Comparison of ENCODE assay signal across 26 mouse cellular contexts in genomic region chr5:81776234-81776633, GRCm38 (mm10).
A peak's percentile ranks its signal among the peaks of the same experiment; 100 is the strongest.
DNase-seq lines count a peak whose midpoint lies in the region; ATAC-seq and TF ChIP-seq lines count a peak whose summit lies in the region.
"Had no signal": no experiment of that assay in that cellular context is flagged by ENCODE, and none has a peak within 500 bp of the region (broad histone marks: within the 10 kb centered on the region; RNA-seq: fewer than 3 reads in every experiment).

No protein-coding gene starts in this region.

- 0 out of 2 replicates have a peak, but pooled peaks cover 5% of the 10 kb centered on the region for H3K4me1 ChIP-seq in hindbrain, embryonic 10.5 days (replicated peaks)
- H3K4me1 ChIP-seq in hindbrain, embryonic 14.5 days (replicated peaks; ENCODE audit: control insufficient read depth, insufficient read depth, low read length) = 0 out of 2 replicates have a peak, but pooled peaks cover 3% of the 10 kb centered on the region
- H3K4me1 ChIP-seq in midbrain, postnatal 0 days (ENCODE audit: insufficient read depth, low read length) = no peaks in the 10 kb centered on the region
- no peaks in the 10 kb centered on the region for H3K4me1 ChIP-seq in midbrain, embryonic 15.5 days
- no peaks in the 10 kb centered on the region for H3K4me1 ChIP-seq in neural tube, embryonic 14.5 days (ENCODE audit: control insufficient read depth, insufficient read depth, low read length)
- H3K4me1 ChIP-seq: embryonic facial prominence, embryonic 12.5 days; embryonic facial prominence, embryonic 15.5 days; heart, embryonic 10.5 days; intestine, embryonic 15.5 days had no signal

- H3K9ac ChIP-seq in hindbrain, embryonic 14.5 days = no peak overlapping the region
- no peak overlapping the region for H3K9ac ChIP-seq in midbrain, postnatal 0 days (replicated peaks; ENCODE audit: low read length, poor library complexity, severe bottlenecking)
- H3K9ac ChIP-seq in midbrain, embryonic 15.5 days = no peak overlapping the region
- no peak overlapping the region for H3K9ac ChIP-seq in neural tube, embryonic 14.5 days (replicated peaks; ENCODE audit: low read depth, low read length)
- H3K9ac ChIP-seq: embryonic facial prominence, embryonic 12.5 days; embryonic facial prominence, embryonic 15.5 days; heart, embryonic 13.5 days; intestine, embryonic 15.5 days had no signal

- no peak overlapping the region for H3K4me2 ChIP-seq in hindbrain, embryonic 14.5 days (replicated peaks)
- H3K4me2 ChIP-seq in midbrain, postnatal 0 days (ENCODE audit: low read depth, low read length, poor library complexity, severe bottlenecking) = no peak overlapping the region
- H3K4me2 ChIP-seq in midbrain, embryonic 15.5 days = no peak overlapping the region
- H3K4me2 ChIP-seq in neural tube, embryonic 14.5 days (ENCODE audit: low read depth, low read length) = no peak overlapping the region
- H3K4me2 ChIP-seq: embryonic facial prominence, embryonic 12.5 days; embryonic facial prominence, embryonic 15.5 days; heart, embryonic 13.5 days; intestine, embryonic 15.5 days had no signal

- H3K27me3 ChIP-seq in hindbrain, embryonic 10.5 days (ENCODE audit: insufficient read depth, poor library complexity, severe bottlenecking) = no peaks in the 10 kb centered on the region
- no peaks in the 10 kb centered on the region for H3K27me3 ChIP-seq in hindbrain, embryonic 14.5 days (ENCODE audit: control insufficient read depth, insufficient read depth, low read length)
- no peaks in the 10 kb centered on the region for H3K27me3 ChIP-seq in midbrain, postnatal 0 days (ENCODE audit: insufficient read depth, low read length)
- H3K27me3 ChIP-seq in midbrain, embryonic 15.5 days (replicated peaks) = no peaks in the 10 kb centered on the region
- H3K27me3 ChIP-seq in neural tube, embryonic 14.5 days (ENCODE audit: control insufficient read depth, insufficient read depth, low read length) = no peaks in the 10 kb centered on the region
- H3K27me3 ChIP-seq: embryonic facial prominence, embryonic 12.5 days; embryonic facial prominence, embryonic 15.5 days; heart, embryonic 13.5 days; intestine, embryonic 15.5 days had no signal

- DNase-seq in cerebellum, postnatal 10 days = peak; percentile 13 to 16
- DNase-seq in cerebellum, adult 9-10 months = no peak
- DNase-seq in hindbrain, embryonic 10.5 days (ENCODE audit: low spot score) = no peak
- DNase-seq in hindbrain, embryonic 14.5 days (ENCODE audit: low spot score) = no peak
- peak; percentile 34 for DNase-seq in midbrain, postnatal 0 days (ENCODE audit: low spot score)
- DNase-seq in spleen, adult 12 weeks (ENCODE audit: low spot score) = no peak
- DNase-seq: adrenal gland, adult 8-10 months; adrenal gland, postnatal 25 days; cerebellum, adult 11-12 months; cerebellum, adult 8-10 months; cerebellum, postnatal 25 days; gastrocnemius, postnatal 10 days; gastrocnemius, postnatal 36 days; heart, adult 2 months; heart, postnatal 14 days; heart, postnatal 4 days; kidney, adult 18-20 months had no signal

- ATAC-seq in hindbrain, embryonic 14.5 days (ENCODE audit: low FRiP score) = no peak
- ATAC-seq in midbrain, postnatal 0 days (ENCODE audit: low FRiP score) = no peak
- no peak for ATAC-seq in midbrain, embryonic 15.5 days (replicated peaks)
- peak; percentile 51; the same call in 1 of the 2 replicates for ATAC-seq in neural tube, embryonic 14.5 days (ENCODE audit: low read depth)
- ATAC-seq: activated CD4-positive, CD25-positive, alpha-beta regulatory T cell, adult 4 months; forebrain, embryonic 14.5 days; intestine, embryonic 15.5 days had no signal

- no peaks in the 10 kb centered on the region for H3K9me3 ChIP-seq in hindbrain, embryonic 10.5 days
- H3K9me3 ChIP-seq in hindbrain, embryonic 14.5 days (ENCODE audit: control insufficient read depth, low read length) = no peaks in the 10 kb centered on the region
- H3K9me3 ChIP-seq in midbrain, postnatal 0 days (ENCODE audit: low read length) = no peaks in the 10 kb centered on the region
- no peaks in the 10 kb centered on the region for H3K9me3 ChIP-seq in midbrain, embryonic 15.5 days
- no peaks in the 10 kb centered on the region for H3K9me3 ChIP-seq in neural tube, embryonic 14.5 days (ENCODE audit: control insufficient read depth, low read length)
- H3K9me3 ChIP-seq: embryonic facial prominence, embryonic 12.5 days; embryonic facial prominence, embryonic 15.5 days; heart, embryonic 10.5 days; heart, embryonic 13.5 days; intestine, embryonic 15.5 days had no signal

- no peak overlapping the region for H3K4me3 ChIP-seq in hindbrain, embryonic 10.5 days
- H3K4me3 ChIP-seq in hindbrain, embryonic 14.5 days (replicated peaks; ENCODE audit: low read length) = no peak overlapping the region
- H3K4me3 ChIP-seq in midbrain, postnatal 0 days (ENCODE audit: low read depth, low read length) = no peak overlapping the region
- H3K4me3 ChIP-seq in midbrain, embryonic 15.5 days = no peak overlapping the region
- H3K4me3 ChIP-seq in neural tube, embryonic 14.5 days (ENCODE audit: low read depth, low read length) = no peak overlapping the region
- H3K4me3 ChIP-seq: embryonic facial prominence, embryonic 12.5 days; embryonic facial prominence, embryonic 15.5 days; heart, adult 2 months; heart, embryonic 10.5 days; heart, embryonic 13.5 days; intestine, embryonic 15.5 days had no signal

- H3K27ac ChIP-seq in hindbrain, embryonic 10.5 days = peak overlapping the region; percentile 29
- H3K27ac ChIP-seq in hindbrain, embryonic 14.5 days = no peak overlapping the region
- no peak overlapping the region; the same call in 1 of the 2 replicates for H3K27ac ChIP-seq in midbrain, postnatal 0 days (ENCODE audit: low read depth, low read length)
- H3K27ac ChIP-seq in midbrain, embryonic 15.5 days = no peak overlapping the region
- H3K27ac ChIP-seq in neural tube, embryonic 14.5 days (ENCODE audit: low read depth, low read length) = 0 out of 2 replicates have a peak overlapping the region, but pooled peaks have one; percentile 0
- H3K27ac ChIP-seq: embryonic facial prominence, embryonic 12.5 days; embryonic facial prominence, embryonic 15.5 days; heart, adult 2 months; heart, embryonic 10.5 days; heart, embryonic 13.5 days; intestine, embryonic 15.5 days had no signal

- no peak for TF ChIP-seq CTCF in midbrain, postnatal 0 days (IDR thresholded peaks at IDR 0.05)

- no peaks in the 10 kb centered on the region for H3K36me3 ChIP-seq in hindbrain, embryonic 10.5 days
- H3K36me3 ChIP-seq in hindbrain, embryonic 14.5 days (replicated peaks; ENCODE audit: control insufficient read depth, insufficient read depth) = no peaks in the 10 kb centered on the region
- no peaks in the 10 kb centered on the region for H3K36me3 ChIP-seq in midbrain, postnatal 0 days (ENCODE audit: insufficient read depth, low read length)
- H3K36me3 ChIP-seq in midbrain, embryonic 15.5 days (replicated peaks) = no peaks in the 10 kb centered on the region
- H3K36me3 ChIP-seq in neural tube, embryonic 14.5 days (ENCODE audit: control insufficient read depth, insufficient read depth, low read length) = no peaks in the 10 kb centered on the region
- H3K36me3 ChIP-seq: embryonic facial prominence, embryonic 12.5 days; embryonic facial prominence, embryonic 15.5 days; heart, embryonic 10.5 days; heart, embryonic 13.5 days; intestine, embryonic 15.5 days had no signal

- 92% methylated on average over 5 of the region's 5 CpGs for WGBS in hindbrain, embryonic 10.5 days
- 62% methylated on average over 5 of the region's 5 CpGs for WGBS in hindbrain, embryonic 14.5 days
- 77% methylated on average over 5 of the region's 5 CpGs for WGBS in midbrain, postnatal 0 days
- 84% methylated on average over 5 of the region's 5 CpGs for WGBS in midbrain, embryonic 15.5 days
- WGBS in neural tube, embryonic 14.5 days = 41% methylated on average over 5 of the region's 5 CpGs

Comparison
In these comparisons a context has a peak if more than half of its experiments do, and no peak if none do; other contexts are left out.
1. DNase-seq: peak in cerebellum, postnatal 10 days (2 of 2) and midbrain, postnatal 0 days (single experiment); none in cerebellum, adult 9-10 months (single experiment), hindbrain, embryonic 10.5 days (single experiment), hindbrain, embryonic 14.5 days (single experiment) and spleen, adult 12 weeks (single experiment).
2. H3K27ac ChIP-seq: peak in hindbrain, embryonic 10.5 days (single experiment) and neural tube, embryonic 14.5 days (single experiment); none in hindbrain, embryonic 14.5 days (single experiment), midbrain, postnatal 0 days (single experiment) and midbrain, embryonic 15.5 days (single experiment).